ENCODE assay signal across 8 mouse cellular contexts in genomic region chr5:110809667-110810325, GRCm38 (mm10). TPM values are rescaled to one million over a fixed set of nuclear protein-coding genes. Genes with fewer than 3 reads are reported as not detected.
A peak's percentile ranks its signal among the peaks of the same experiment; 100 is the strongest.
DNase-seq lines count a peak whose midpoint lies in the region; ATAC-seq and TF ChIP-seq lines count a peak whose summit lies in the region.

TSS of gene Ulk1 (minus strand) at chr5:110810097.

- peaks cover 5% of the 10 kb centered on the region; the same call in 1 of the 2 replicates for H3K4me1 ChIP-seq in cortical plate, adult 2 months (ENCODE audit: control insufficient read depth, insufficient read depth, low read length)

- TF ChIP-seq POLR2A in cortical plate, adult 2 months (IDR thresholded peaks at IDR 0.05; ENCODE audit: extremely low read depth, insufficient read depth, low read length) = peak; percentile 95

- H3K27ac ChIP-seq in cortical plate, adult 2 months (ENCODE audit: insufficient read depth, low read length) = peak within 1 kb of the TSS; percentile 72; the same call in 1 of the 2 replicates

- ATAC-seq in activated CD4-positive, CD25-positive, alpha-beta regulatory T cell, adult 4 months = peak; percentile 86
- ATAC-seq in megakaryocyte progenitor cell, adult 5-6 weeks (replicated peaks; ENCODE audit: poor library complexity) = peak; percentile 88

- TF ChIP-seq CTCF in cortical plate, adult 2 months (IDR thresholded peaks at IDR 0.05; ENCODE audit: extremely low read depth, insufficient read depth, low read length) = no peak

- peak; percentile 99 for DNase-seq in gastrocnemius, postnatal 10 days
- peak; percentile 100 for DNase-seq in induced T-regulatory cell, adult 2 months (ENCODE audit: low read depth)
- peak; percentile 98 to 99 for DNase-seq in left cerebral cortex, adult 9 months (ENCODE audit: low spot score in 2 of 2)
- DNase-seq in right cerebral cortex, postnatal 14 days = peak; percentile 99
- DNase-seq in urinary bladder, postnatal 36 days (ENCODE audit: low spot score in 2 of 2) = peak; percentile 99 to 100

- H3K4me3 ChIP-seq in cortical plate, adult 2 months (ENCODE audit: insufficient read depth, low read length) = peak within 1 kb of the TSS; percentile 49

RNA-seq across cellular contexts. Expression of gene Ulk1, which starts in this region (rescaled TPM):
- 10 to 100 TPM; 10.8 to 10.9 TPM for polyA plus RNA-seq in activated CD4-positive, CD25-positive, alpha-beta regulatory T cell, adult 4 months (2017; shearing (Covaris generic))
- 56.4 and 57.8 TPM in 2 replicates for polyA plus RNA-seq in cortical plate, adult 2 months (2012; rRNA removed)
- total RNA-seq in gastrocnemius, postnatal 10 days (2021) = 10 to 100 TPM; 26.2 to 34.1 TPM
- total RNA-seq in megakaryocyte progenitor cell, adult 5-6 weeks (2015) = 13.7 and 16.4 TPM in 2 replicates
- 4.1 and 5.9 TPM in 2 replicates for total RNA-seq in megakaryocyte progenitor cell, adult 5-6 weeks (2017)

Comparison
In these comparisons a context has a peak if more than half of its experiments do, and no peak if none do; other contexts are left out.
1. Peak in every context shown above with its lines: DNase-seq, ATAC-seq, H3K4me3 ChIP-seq and H3K27ac ChIP-seq.